Mouse (Mus musculus): Measurements from ENCODE around the gene Snapc5. TPM values are rescaled to one million over a fixed set of nuclear protein-coding genes. Genes with fewer than 3 reads are reported as not detected.
"Not testable (repeated sequence)": the region's sequence is repeated elsewhere in the genome, so short reads cannot be mapped to it uniquely, and the experiment has no call there.

The Snapc5 gene
- 38.4 and 43.0 TPM in 2 replicates for polyA plus RNA-seq (2015; fragmentation: Nextera tagmentation; extraction: Ambion mirVana)

GRCm38 (mm10) chr9:64178974-64179646, at the start of gene Snapc5:
TSS of gene Snapc5 (plus strand) at chr9:64179274.
- H3K27ac ChIP-seq (replicated peaks), result peak within 1 kb of the TSS; percentile 75
- H3K9me3 ChIP-seq, result no peaks in the 10 kb centered on the region
- H3K4me2 ChIP-seq, result peak within 1 kb of the TSS; percentile 61
- peak; percentile 96 for ATAC-seq (ENCODE audit: low read depth)
- peaks cover 29% of the 10 kb centered on the region for H3K4me1 ChIP-seq (replicated peaks)
- H3K36me3 ChIP-seq, result peaks cover 76% of the 10 kb centered on the region
- H3K27me3 ChIP-seq, result no peaks in the 10 kb centered on the region
- WGBS, result under 1% methylated on average over 35 of the region's 35 CpGs
- peak within 1 kb of the TSS; percentile 60 for H3K4me3 ChIP-seq
- peak within 1 kb of the TSS; percentile 72 for H3K9ac ChIP-seq

GRCm38 (mm10) chr9:64131623-64132022, 47.5 kb upstream of the Snapc5 start:
- H3K27me3 ChIP-seq, result no peaks in the 10 kb centered on the region
- WGBS, result 81% methylated on average over 6 of the region's 6 CpGs
- no peak overlapping the region for H3K9ac ChIP-seq
- H3K36me3 ChIP-seq, result no peaks in the 10 kb centered on the region
- H3K4me3 ChIP-seq, result no peak overlapping the region
- H3K27ac ChIP-seq (replicated peaks), result no peak overlapping the region
- H3K9me3 ChIP-seq, result no peaks in the 10 kb centered on the region
- ATAC-seq (ENCODE audit: low read depth), result no peak
- H3K4me1 ChIP-seq (replicated peaks), result no peaks in the 10 kb centered on the region
- no peak overlapping the region for H3K4me2 ChIP-seq

GRCm38 (mm10) chr9:64138896-64139295, 40.2 kb upstream of the Snapc5 start:
- H3K4me1 ChIP-seq (replicated peaks); H3K27me3 ChIP-seq; ATAC-seq (ENCODE audit: low read depth); H3K4me3 ChIP-seq; H3K4me2 ChIP-seq; H3K9me3 ChIP-seq; H3K9ac ChIP-seq; H3K36me3 ChIP-seq; H3K27ac ChIP-seq (replicated peaks): not testable (repeated sequence)
- WGBS, result 8% methylated on average over 6 of the region's 6 CpGs

- no peak overlapping the region for H3K4me3 ChIP-seq
- H3K9ac ChIP-seq, result no peak overlapping the region
- no peak overlapping the region for H3K4me2 ChIP-seq
- 91% methylated on average over 9 of the region's 9 CpGs for WGBS
- H3K4me1 ChIP-seq (replicated peaks), result no peaks in the 10 kb centered on the region
- no peaks in the 10 kb centered on the region for H3K27me3 ChIP-seq
- H3K27ac ChIP-seq (replicated peaks), result no peak overlapping the region
- H3K9me3 ChIP-seq, result no peaks in the 10 kb centered on the region
- no peaks in the 10 kb centered on the region for H3K36me3 ChIP-seq
- no peak for ATAC-seq (ENCODE audit: low read depth)
Measured at GRCm38 (mm10) chr9:64139879-64140278, 39.2 kb upstream of the Snapc5 start.

GRCm38 (mm10) chr9:64156641-64157040, 22.4 kb upstream of the Snapc5 start:
- 94% methylated on average over 1 of the region's 1 CpGs for WGBS
- no peaks in the 10 kb centered on the region for H3K9me3 ChIP-seq
- H3K27me3 ChIP-seq, result no peaks in the 10 kb centered on the region
- peaks cover 12% of the 10 kb centered on the region; the same call in 1 of the 2 replicates for H3K36me3 ChIP-seq
- ATAC-seq (ENCODE audit: low read depth), result no peak
- H3K4me3 ChIP-seq, result no peak overlapping the region
- no peaks in the 10 kb centered on the region for H3K4me1 ChIP-seq (replicated peaks)
- no peak overlapping the region for H3K27ac ChIP-seq (replicated peaks)
- H3K9ac ChIP-seq, result no peak overlapping the region
- H3K4me2 ChIP-seq, result no peak overlapping the region

GRCm38 (mm10) chr9:64160471-64160870, 18.6 kb upstream of the Snapc5 start:
- Histone ChIP-seq H3K27me3 (no peaks in the 10 kb centered on the region), H3K4me2 (no peak overlapping the region), H3K27ac (replicated peaks) (no peak overlapping the region), H3K36me3 (peaks cover 20% of the 10 kb centered on the region), H3K9ac (no peak overlapping the region), H3K4me1 (replicated peaks) (no peaks in the 10 kb centered on the region), H3K9me3 (no peaks in the 10 kb centered on the region), H3K4me3 (no peak overlapping the region)
- ATAC-seq (ENCODE audit: low read depth), result no peak
- WGBS, result 90% methylated on average over 5 of the region's 5 CpGs

- H3K4me2 ChIP-seq; H3K36me3 ChIP-seq; H3K9me3 ChIP-seq; ATAC-seq (ENCODE audit: low read depth); H3K4me3 ChIP-seq; H3K27me3 ChIP-seq; H3K27ac ChIP-seq (replicated peaks); H3K9ac ChIP-seq: not testable (repeated sequence)
- 90% methylated on average over 3 of the region's 3 CpGs for WGBS
- peaks cover 19% of the 10 kb centered on the region for H3K4me1 ChIP-seq (replicated peaks)
Measured at GRCm38 (mm10) chr9:64169967-64170366, 9.1 kb upstream of the Snapc5 start.

GRCm38 (mm10) chr9:64172145-64172815, 6.8 kb upstream of the Snapc5 start:
- Histone ChIP-seq H3K4me2 (peak overlapping the region; percentile 94), H3K4me1 (replicated peaks) (peaks cover 24% of the 10 kb centered on the region), H3K4me3 (peak overlapping the region; percentile 77), H3K9ac (peak overlapping the region; percentile 84), H3K9me3 (no peaks in the 10 kb centered on the region), H3K27ac (replicated peaks) (peak overlapping the region; percentile 81), H3K27me3 (no peaks in the 10 kb centered on the region), H3K36me3 (peaks cover 26% of the 10 kb centered on the region)
- 3% methylated on average over 18 of the region's 18 CpGs for WGBS
- no peak; the same call in 1 of the 2 replicates for ATAC-seq (ENCODE audit: low read depth)

GRCm38 (mm10) chr9:64172816-64173665, 6.0 kb upstream of the Snapc5 start, which contains the start of the genes Zwilch and Rpl4:
TSS of gene Zwilch (minus strand) at chr9:64173104.
TSS of gene Rpl4 (plus strand) at chr9:64173375.
- under 1% methylated on average over 42 of the region's 42 CpGs for WGBS
- H3K9ac ChIP-seq, result peak within 1 kb of the TSS; percentile 84

GRCm38 (mm10) chr9:64173666-64174220, 5.3 kb upstream of the Snapc5 start:
- H3K27me3 ChIP-seq, result no peaks in the 10 kb centered on the region
- H3K4me2 ChIP-seq, result peak overlapping the region; percentile 94
- H3K9me3 ChIP-seq, result no peaks in the 10 kb centered on the region
- peak overlapping the region; percentile 81 for H3K27ac ChIP-seq (replicated peaks)
- no peak for ATAC-seq (ENCODE audit: low read depth)
- H3K4me1 ChIP-seq (replicated peaks), result peaks cover 28% of the 10 kb centered on the region
- peaks cover 41% of the 10 kb centered on the region for H3K36me3 ChIP-seq
- under 1% methylated on average over 16 of the region's 16 CpGs for WGBS
- H3K4me3 ChIP-seq, result peak overlapping the region; percentile 77
- H3K9ac ChIP-seq, result peak overlapping the region; percentile 84

More at GRCm38 (mm10) chr9:64172816-64173665, 6.0 kb upstream of the Snapc5 start, which contains the start of the genes Zwilch and Rpl4:
- H3K9me3 ChIP-seq, result no peaks in the 10 kb centered on the region
- H3K27me3 ChIP-seq, result no peaks in the 10 kb centered on the region
- peak within 1 kb of the TSS; percentile 77 for H3K4me3 ChIP-seq
- peaks cover 24% of the 10 kb centered on the region for H3K4me1 ChIP-seq (replicated peaks)
- ATAC-seq (ENCODE audit: low read depth), result peak; percentile 93
- peaks cover 34% of the 10 kb centered on the region for H3K36me3 ChIP-seq
- peak within 1 kb of the TSS; percentile 94 for H3K4me2 ChIP-seq
- H3K27ac ChIP-seq (replicated peaks), result peak within 1 kb of the TSS; percentile 81

GRCm38 (mm10) chr9:64174341-64174740, 4.7 kb upstream of the Snapc5 start:
- Histone ChIP-seq H3K4me1 (replicated peaks) (peaks cover 30% of the 10 kb centered on the region), H3K4me3 (peak overlapping the region; percentile 77), H3K36me3 (peaks cover 41% of the 10 kb centered on the region), H3K27ac (replicated peaks) (no peak overlapping the region), H3K9me3 (no peaks in the 10 kb centered on the region), H3K4me2 (peak overlapping the region; percentile 94), H3K9ac (peak overlapping the region; percentile 84), H3K27me3 (no peaks in the 10 kb centered on the region)
- no peak for ATAC-seq (ENCODE audit: low read depth)

All from neural tube, embryonic 13.5 days (tissue).